Mouse (Mus musculus) hindbrain, embryonic 13.5 days (tissue): ENCODE data around the gene Nub1. TPM values are rescaled to one million over a fixed set of nuclear protein-coding genes. Genes with fewer than 3 reads are reported as not detected.
A peak's percentile ranks its signal among the peaks of the same experiment; 100 is the strongest.

Experiments
- ATAC-seq: fragments of 200-750 bp; cut with Nextera tagmentation; 2 replicates; pipeline ENCODE4 v1.8.0; 2017; ENCODE audit warnings: moderate TSS enrichment; ENCODE audit not compliant: low FRiP score
- H3K27ac ChIP-seq: fragments of 300-500 bp; sonication (generic); 2 replicates; pipeline ENCODE4 v1.5.1; 2015; ENCODE audit warnings: inconsistent platforms, mild to moderate bottlenecking, moderate library complexity
- H3K27me3 ChIP-seq: fragments of 300-500 bp; sonication (generic); 2 replicates; pipeline ENCODE4 v1.6.1; 2015; ENCODE audit warnings: mild to moderate bottlenecking, inconsistent platforms
- H3K36me3 ChIP-seq: fragments of 300-500 bp; sonication (generic); 2 replicates; pipeline ENCODE4 v1.6.1; 2015; ENCODE audit warnings: mild to moderate bottlenecking, inconsistent platforms
- H3K4me1 ChIP-seq: fragments of 300-500 bp; sonication (generic); replicated peaks from 2 replicates; pipeline ENCODE4 v1.6.1; 2015; ENCODE audit warnings: inconsistent platforms
- H3K4me2 ChIP-seq: fragments of 300-500 bp; sonication (generic); 2 replicates; pipeline ENCODE4 v1.6.1; 2015; ENCODE audit warnings: inconsistent platforms, mild to moderate bottlenecking, moderate library complexity
- H3K4me3 ChIP-seq: fragments of 300-500 bp; sonication (generic); 2 replicates; pipeline ENCODE4 v1.5.1; 2015; ENCODE audit warnings: mild to moderate bottlenecking, inconsistent platforms
- H3K9ac ChIP-seq: fragments of 300-500 bp; sonication (generic); 2 replicates; pipeline ENCODE4 v1.6.1; 2015; ENCODE audit warnings: mild to moderate bottlenecking, inconsistent platforms
- H3K9me3 ChIP-seq: fragments of 300-500 bp; sonication (generic); 2 replicates; pipeline ENCODE4 v1.6.1; 2016; ENCODE audit warnings: inconsistent platforms
- WGBS: fragments of 180-500 bp; shearing (Covaris S2); methylation state at CpG from one replicate; pipeline ENCODE4 v1.1.7; 2015; 5-methylcytosine and 5-hydroxymethylcytosine counted together
- polyA plus RNA-seq: library from polyadenylated mRNA; unstranded; fragments of >200 nt; fragmentation: Nextera tagmentation; extraction: Ambion mirVana; gene quantifications from 2 replicates; pipeline ENCODE4 v1.2.1, GENCODE M21; 2015

The Nub1 gene
- polyA plus RNA-seq, 1 experiment from 2014 or later: 45.5 TPM

DNA sequence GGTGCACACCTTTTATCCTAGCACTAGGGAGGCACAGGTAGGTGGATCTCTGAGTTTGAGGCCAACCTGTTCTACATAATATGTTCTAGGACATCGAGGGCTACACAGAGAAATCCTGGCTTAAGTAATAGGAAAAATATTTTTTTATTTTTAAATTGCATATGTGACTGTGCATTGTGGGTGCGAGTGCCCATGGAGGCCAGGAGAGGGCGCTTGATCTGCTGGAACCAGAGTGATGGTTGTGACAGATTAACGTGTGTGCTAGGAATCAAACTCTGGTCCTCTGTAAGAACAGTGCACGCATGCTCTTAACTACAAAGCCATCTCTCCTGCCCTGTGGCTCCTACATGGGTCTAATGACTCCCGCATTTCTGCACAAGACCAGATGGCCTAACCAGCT lies 26.3 kb downstream of the Nub1 start:
- no peak overlapping the region for H3K9ac ChIP-seq
- H3K4me3 ChIP-seq: no peak overlapping the region
- 96% methylated on average over 6 of the region's 6 CpGs for WGBS
- H3K4me2 ChIP-seq: no peak overlapping the region
- peaks cover 5% of the 10 kb centered on the region; the same call in 1 of the 2 replicates for H3K4me1 ChIP-seq
- no peak overlapping the region for H3K27ac ChIP-seq
- no peaks in the 10 kb centered on the region for H3K27me3 ChIP-seq
- no peak for ATAC-seq
- H3K36me3 ChIP-seq: peaks cover 56% of the 10 kb centered on the region
- peaks cover 9% of the 10 kb centered on the region; the same call in 1 of the 2 replicates for H3K9me3 ChIP-seq

DNA sequence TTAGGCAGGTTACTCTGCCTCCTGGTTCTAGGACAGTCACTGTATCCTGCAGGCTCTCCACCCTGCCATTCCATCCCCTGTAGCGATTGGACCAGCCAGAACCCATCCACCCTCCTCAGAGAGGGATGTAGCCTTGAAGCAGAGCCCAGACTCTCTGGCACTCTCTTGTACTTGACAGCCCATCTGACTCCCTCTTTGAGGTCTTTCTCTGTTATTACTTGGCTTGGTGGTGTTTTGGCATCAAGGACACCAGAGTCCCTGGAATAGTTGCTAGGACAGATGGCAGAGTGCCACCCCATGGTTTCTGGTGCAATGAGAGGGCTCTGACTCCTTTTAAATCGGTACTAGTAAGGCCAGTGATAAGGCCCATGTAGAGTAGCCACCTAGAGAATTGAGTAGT lies 27.9 kb downstream of the Nub1 start:
- no peak for ATAC-seq
- H3K9ac ChIP-seq: no peak overlapping the region
- 88% methylated on average over 2 of the region's 2 CpGs for WGBS
- no peaks in the 10 kb centered on the region for H3K27me3 ChIP-seq
- no peak overlapping the region for H3K27ac ChIP-seq
- no peak overlapping the region for H3K4me3 ChIP-seq
- H3K9me3 ChIP-seq: peaks cover 9% of the 10 kb centered on the region; the same call in 1 of the 2 replicates
- H3K4me1 ChIP-seq: peaks cover 5% of the 10 kb centered on the region; the same call in 1 of the 2 replicates
- H3K4me2 ChIP-seq: no peak overlapping the region
- peaks cover 40% of the 10 kb centered on the region for H3K36me3 ChIP-seq

DNA sequence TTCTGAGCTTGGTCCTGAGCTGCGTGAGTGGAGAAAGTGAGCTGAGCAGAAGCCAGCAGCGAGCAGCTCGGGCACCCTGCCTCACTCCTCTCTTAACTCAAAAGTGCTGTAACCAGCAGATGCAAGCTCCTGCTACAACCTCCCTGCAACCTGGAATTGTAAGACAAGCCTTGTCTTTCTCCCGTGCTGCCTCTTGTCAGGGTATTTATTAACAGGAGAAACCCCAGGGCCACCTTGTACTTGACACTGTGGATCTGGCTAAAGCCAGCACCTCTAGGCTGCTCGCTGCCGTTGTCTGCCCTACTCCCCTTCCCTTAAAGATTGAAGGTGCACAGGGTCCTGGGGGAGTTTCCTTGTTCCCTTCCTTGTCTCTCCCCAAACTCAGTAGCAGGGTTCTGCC lies 28.7 kb downstream of the Nub1 start:
- H3K36me3 ChIP-seq: peaks cover 32% of the 10 kb centered on the region
- ATAC-seq: no peak
- no peak overlapping the region for H3K27ac ChIP-seq
- no peak overlapping the region for H3K4me2 ChIP-seq
- WGBS: 82% methylated on average over 6 of the region's 6 CpGs
- H3K9ac ChIP-seq: no peak overlapping the region
- H3K27me3 ChIP-seq: no peaks in the 10 kb centered on the region
- no peak overlapping the region for H3K4me3 ChIP-seq
- peaks cover 9% of the 10 kb centered on the region; the same call in 1 of the 2 replicates for H3K9me3 ChIP-seq
- peaks cover 5% of the 10 kb centered on the region; the same call in 1 of the 2 replicates for H3K4me1 ChIP-seq

GRCm38 (mm10) chr5:24718076-24718475 lies 32.7 kb downstream of the Nub1 start:
- H3K4me1 ChIP-seq: no peaks in the 10 kb centered on the region; the same call in 1 of the 2 replicates
- ATAC-seq: no peak
- H3K36me3 ChIP-seq: no peaks in the 10 kb centered on the region
- no peaks in the 10 kb centered on the region for H3K27me3 ChIP-seq
- H3K27ac ChIP-seq: no peak overlapping the region
- H3K4me2 ChIP-seq: no peak overlapping the region
- H3K9ac ChIP-seq: no peak overlapping the region
- no peaks in the 10 kb centered on the region for H3K9me3 ChIP-seq
- H3K4me3 ChIP-seq: no peak overlapping the region
- WGBS: 93% methylated on average over 6 of the region's 6 CpGs

DNA sequence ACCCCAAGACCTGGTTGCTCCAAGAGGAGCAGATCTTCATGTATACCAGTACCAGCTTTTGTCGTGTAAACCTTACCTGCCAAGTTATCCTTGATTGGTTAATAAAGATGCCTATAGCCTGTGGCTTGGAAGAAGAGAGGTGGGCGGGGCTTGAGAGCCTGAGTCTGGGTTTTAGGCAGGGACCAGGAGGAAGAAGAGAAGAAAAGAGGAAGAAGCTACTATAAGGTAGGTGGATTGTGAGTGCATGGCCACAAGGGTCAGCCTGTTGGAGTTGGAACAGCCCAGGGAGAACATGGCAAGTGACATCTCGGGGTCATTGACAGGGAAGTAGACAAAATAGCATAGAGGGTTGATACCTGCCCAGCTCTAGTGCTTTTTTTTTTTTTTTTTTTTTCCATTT lies 34.5 kb downstream of the Nub1 start:
- H3K36me3 ChIP-seq: no peaks in the 10 kb centered on the region
- H3K9me3 ChIP-seq: no peaks in the 10 kb centered on the region
- peaks cover 8% of the 10 kb centered on the region for H3K4me1 ChIP-seq
- H3K27ac ChIP-seq: no peak overlapping the region
- no peak for ATAC-seq
- no peak overlapping the region for H3K4me2 ChIP-seq
- H3K27me3 ChIP-seq: no peaks in the 10 kb centered on the region
- WGBS: 87% methylated on average over 3 of the region's 3 CpGs
- H3K4me3 ChIP-seq: no peak overlapping the region
- no peak overlapping the region for H3K9ac ChIP-seq

- Histone ChIP-seq H3K9me3 (no peaks in the 10 kb centered on the region), H3K9ac (no peak overlapping the region), H3K36me3 (no peaks in the 10 kb centered on the region), H3K4me2 (no peak overlapping the region), H3K4me3 (no peak overlapping the region), H3K4me1 (peaks cover 14% of the 10 kb centered on the region), H3K27ac (no peak overlapping the region), H3K27me3 (peaks cover 10% of the 10 kb centered on the region)
- WGBS: 81% methylated on average over 11 of the region's 11 CpGs
- ATAC-seq: no peak
Measured at GRCm38 (mm10) chr5:24723527-24724269, 38.4 kb downstream of the Nub1 start.

DNA sequence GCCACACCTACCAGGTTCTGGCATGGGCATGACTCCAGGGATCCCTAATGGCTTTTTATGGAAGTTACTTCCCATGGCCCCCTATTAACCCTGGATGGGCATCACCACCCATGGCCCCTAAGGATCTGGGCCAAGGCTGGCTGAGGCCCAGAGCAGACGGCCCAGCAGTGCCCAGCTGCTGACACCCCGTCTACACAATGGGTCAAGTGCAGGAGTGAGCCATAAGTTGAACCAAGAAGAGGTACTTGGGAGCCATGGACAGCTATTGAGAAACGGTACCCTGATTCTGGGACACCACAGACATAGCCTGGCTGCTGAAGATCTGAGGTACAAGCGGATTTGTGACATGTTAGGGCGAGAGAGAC lies 38.9 kb downstream of the Nub1 start:
- H3K4me2 ChIP-seq: no peak overlapping the region
- no peak overlapping the region for H3K4me3 ChIP-seq
- H3K36me3 ChIP-seq: no peaks in the 10 kb centered on the region
- H3K27me3 ChIP-seq: peaks cover 15% of the 10 kb centered on the region
- H3K4me1 ChIP-seq: peaks cover 14% of the 10 kb centered on the region
- H3K9me3 ChIP-seq: no peaks in the 10 kb centered on the region
- WGBS: 84% methylated on average over 5 of the region's 5 CpGs
- H3K27ac ChIP-seq: peak overlapping the region; percentile 52; the same call in 1 of the 2 replicates
- ATAC-seq: no peak
- H3K9ac ChIP-seq: peak overlapping the region; percentile 29; the same call in 1 of the 2 replicates

GRCm38 (mm10) chr5:24724805-24725204 lies 39.5 kb downstream of the Nub1 start:
- ATAC-seq: 0 out of 2 replicates have a peak, but pooled peaks have one; percentile 54
- H3K27ac ChIP-seq: peak overlapping the region; percentile 60

GRCm38 (mm10) chr5:24725897-24726296 lies 40.6 kb downstream of the Nub1 start:
- H3K36me3 ChIP-seq: no peaks in the 10 kb centered on the region
- H3K9ac ChIP-seq: no peak overlapping the region
- no peak overlapping the region for H3K4me2 ChIP-seq
- peaks cover 28% of the 10 kb centered on the region for H3K4me1 ChIP-seq
- ATAC-seq: no peak
- no peak overlapping the region for H3K4me3 ChIP-seq
- WGBS: 72% methylated on average over 6 of the region's 6 CpGs
- H3K27me3 ChIP-seq: peaks cover 32% of the 10 kb centered on the region
- H3K27ac ChIP-seq: peak overlapping the region; percentile 60; the same call in 1 of the 2 replicates
- H3K9me3 ChIP-seq: no peaks in the 10 kb centered on the region

More at GRCm38 (mm10) chr5:24724805-24725204, 39.5 kb downstream of the Nub1 start:
- 44% methylated on average over 5 of the region's 5 CpGs for WGBS
- Histone ChIP-seq H3K4me2 (no peak overlapping the region), H3K9ac (peak overlapping the region; percentile 29; the same call in 1 of the 2 replicates), H3K9me3 (no peaks in the 10 kb centered on the region), H3K4me3 (no peak overlapping the region), H3K27me3 (peaks cover 21% of the 10 kb centered on the region), H3K4me1 (peaks cover 17% of the 10 kb centered on the region), H3K36me3 (no peaks in the 10 kb centered on the region)

DNA sequence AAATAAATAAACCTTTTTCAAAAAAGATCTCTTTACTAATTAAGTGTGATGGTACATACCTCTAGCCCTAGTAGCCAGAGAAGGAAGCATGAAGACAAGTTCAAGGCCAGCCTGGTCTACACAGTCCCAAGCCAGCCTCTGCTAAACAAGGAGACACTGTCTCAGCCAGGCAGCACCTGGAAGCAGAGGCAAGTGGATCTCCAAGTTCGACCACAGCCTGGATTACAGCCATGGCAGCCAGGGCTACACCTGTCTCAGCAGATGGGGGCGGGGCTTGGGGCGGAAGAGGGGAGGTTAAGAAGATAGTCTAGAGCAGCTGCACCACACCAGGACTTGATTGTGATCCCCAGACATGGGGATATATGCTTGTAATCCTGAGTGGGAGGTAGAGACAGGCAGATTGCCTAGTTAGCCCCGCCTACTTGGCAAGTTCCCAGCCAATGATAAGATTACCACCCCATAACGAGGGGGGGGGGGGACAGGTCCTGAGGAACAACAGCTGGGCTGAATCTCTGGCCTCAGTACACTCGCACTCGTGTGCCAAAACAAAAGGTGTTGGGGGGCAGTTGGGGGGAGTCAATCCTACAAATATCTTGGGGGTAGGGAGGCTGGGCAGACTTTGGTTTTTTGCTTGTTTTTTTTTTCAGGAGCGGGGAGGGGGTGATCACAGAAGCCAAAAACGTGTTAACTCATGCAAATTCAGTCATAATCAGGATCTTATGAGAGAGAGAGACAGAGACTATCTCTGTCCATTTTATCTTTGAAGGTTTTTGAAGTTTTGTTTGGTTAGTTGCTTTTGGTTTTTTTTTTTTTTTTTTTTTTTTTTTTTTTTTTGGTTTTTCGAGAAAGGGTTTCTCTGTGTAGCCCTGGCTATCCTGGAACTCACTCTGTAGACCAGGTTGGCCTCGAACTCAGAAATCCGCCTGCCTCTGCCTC lies 41.8 kb downstream of the Nub1 start:
- H3K4me2 ChIP-seq: no peak overlapping the region
- H3K9ac ChIP-seq: no peak overlapping the region
- H3K9me3 ChIP-seq: no peaks in the 10 kb centered on the region
- peaks cover 45% of the 10 kb centered on the region for H3K27me3 ChIP-seq
- ATAC-seq: no peak
- peaks cover 30% of the 10 kb centered on the region for H3K4me1 ChIP-seq
- H3K4me3 ChIP-seq: no peak overlapping the region
- no peak overlapping the region for H3K27ac ChIP-seq
- H3K36me3 ChIP-seq: no peaks in the 10 kb centered on the region
- whole genome bisulfite sequencing: 74% methylated on average over 12 of the region's 12 CpGs

DNA sequence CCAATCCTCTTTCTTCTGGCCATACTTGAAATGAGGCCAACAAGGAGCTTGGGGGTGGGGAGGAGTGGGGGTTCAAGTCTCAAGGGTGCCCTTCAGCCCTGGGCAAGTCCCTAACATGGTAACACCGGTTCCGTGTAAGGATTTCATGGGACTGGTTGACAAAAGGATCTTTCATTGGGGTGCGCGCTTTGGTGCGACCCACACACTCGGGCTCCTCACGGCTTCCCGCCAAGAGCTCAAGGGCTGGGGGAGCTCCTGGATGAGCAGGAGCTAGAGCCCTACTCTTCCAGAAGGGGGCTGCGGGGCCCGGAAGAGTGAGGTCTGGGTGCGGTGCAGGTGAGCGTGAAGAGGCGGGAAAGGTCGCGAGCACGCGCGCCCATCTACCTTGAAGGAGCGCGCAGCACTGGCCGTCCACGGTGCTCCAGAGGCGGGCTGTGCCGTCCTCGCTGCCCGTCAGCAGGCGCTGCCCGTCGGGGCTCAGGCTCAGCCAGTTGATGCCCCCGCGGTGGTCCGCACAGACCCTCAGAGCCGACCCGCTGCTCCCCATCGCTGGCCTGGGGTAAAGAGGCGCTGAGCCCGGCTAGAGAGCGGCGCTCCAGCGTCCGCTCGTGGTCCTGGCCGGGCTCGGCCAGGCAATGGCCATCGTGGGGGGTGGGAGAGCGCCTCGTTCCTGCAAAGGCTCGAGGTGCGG lies 44.6 kb downstream of the Nub1 start:
- H3K9ac ChIP-seq: peak overlapping the region; percentile 66
- peak overlapping the region; percentile 43 for H3K4me3 ChIP-seq
- 1% methylated on average over 49 of the region's 49 CpGs for WGBS
- no peak for ATAC-seq
- no peaks in the 10 kb centered on the region for H3K36me3 ChIP-seq
- peak overlapping the region; percentile 58 for H3K4me2 ChIP-seq
- no peak overlapping the region for H3K27ac ChIP-seq
- H3K4me1 ChIP-seq: peaks cover 29% of the 10 kb centered on the region
- H3K9me3 ChIP-seq: no peaks in the 10 kb centered on the region
- peaks cover 48% of the 10 kb centered on the region for H3K27me3 ChIP-seq

- Histone ChIP-seq H3K4me1 (peaks cover 24% of the 10 kb centered on the region), H3K27ac (no peak within 1 kb of the TSS), H3K27me3 (peaks cover 48% of the 10 kb centered on the region), H3K4me2 (peak within 1 kb of the TSS; percentile 58), H3K9me3 (no peaks in the 10 kb centered on the region), H3K9ac (peak within 1 kb of the TSS; percentile 66), H3K4me3 (peak within 1 kb of the TSS; percentile 43), H3K36me3 (no peaks in the 10 kb centered on the region)
- 0% methylated on average over 23 of the region's 23 CpGs for WGBS
- no peak for ATAC-seq
Measured at GRCm38 (mm10) chr5:24730488-24730871, 45.1 kb downstream of the Nub1 start, which contains the start of gene Wdr86. Wdr86 (minus strand) TSS chr5:24730727.
